Mouse (Mus musculus): Measurements from ENCODE around the gene Lrrc8b. TPM values are rescaled to one million over a fixed set of nuclear protein-coding genes. Genes with fewer than 3 reads are reported as not detected.

The Lrrc8b gene
- polyA plus RNA-seq (2012; rRNA removed; ENCODE audit: low replicate concordance) = 7.2 and 7.5 TPM in 2 replicates

DNA sequence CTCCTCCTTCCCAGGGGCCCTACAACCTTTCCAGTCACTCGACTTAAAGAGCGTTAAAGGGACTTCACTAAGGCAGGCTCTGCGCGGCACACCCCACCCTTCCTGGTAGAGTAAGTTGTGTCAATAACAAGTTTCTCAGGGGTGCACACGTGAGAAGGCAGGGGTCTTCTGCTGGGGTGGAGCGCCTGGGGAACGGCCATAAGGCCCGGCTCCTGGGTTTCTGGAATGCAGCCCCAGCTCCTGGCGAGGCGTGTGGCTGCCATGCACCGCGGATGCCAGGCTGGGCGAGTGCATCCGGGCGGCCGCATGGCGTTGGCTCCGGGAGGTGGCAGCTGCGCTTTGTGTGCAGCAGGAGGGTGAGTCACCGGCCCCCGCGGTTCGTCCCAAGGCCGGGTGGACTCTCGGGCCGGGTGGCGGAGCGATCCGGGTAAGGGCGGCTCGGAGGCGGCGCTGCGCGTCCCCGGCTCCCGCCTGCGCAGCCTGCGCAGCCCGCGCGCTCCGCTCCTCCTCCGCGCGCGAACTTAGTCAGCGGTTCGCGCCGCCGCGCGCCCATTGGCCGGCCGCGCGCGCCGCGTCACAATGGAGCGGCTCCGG is at the start of gene Lrrc8b:
Lrrc8b (plus strand) TSS at position 578 of the 594 bp plus-strand sequence.

DNA sequence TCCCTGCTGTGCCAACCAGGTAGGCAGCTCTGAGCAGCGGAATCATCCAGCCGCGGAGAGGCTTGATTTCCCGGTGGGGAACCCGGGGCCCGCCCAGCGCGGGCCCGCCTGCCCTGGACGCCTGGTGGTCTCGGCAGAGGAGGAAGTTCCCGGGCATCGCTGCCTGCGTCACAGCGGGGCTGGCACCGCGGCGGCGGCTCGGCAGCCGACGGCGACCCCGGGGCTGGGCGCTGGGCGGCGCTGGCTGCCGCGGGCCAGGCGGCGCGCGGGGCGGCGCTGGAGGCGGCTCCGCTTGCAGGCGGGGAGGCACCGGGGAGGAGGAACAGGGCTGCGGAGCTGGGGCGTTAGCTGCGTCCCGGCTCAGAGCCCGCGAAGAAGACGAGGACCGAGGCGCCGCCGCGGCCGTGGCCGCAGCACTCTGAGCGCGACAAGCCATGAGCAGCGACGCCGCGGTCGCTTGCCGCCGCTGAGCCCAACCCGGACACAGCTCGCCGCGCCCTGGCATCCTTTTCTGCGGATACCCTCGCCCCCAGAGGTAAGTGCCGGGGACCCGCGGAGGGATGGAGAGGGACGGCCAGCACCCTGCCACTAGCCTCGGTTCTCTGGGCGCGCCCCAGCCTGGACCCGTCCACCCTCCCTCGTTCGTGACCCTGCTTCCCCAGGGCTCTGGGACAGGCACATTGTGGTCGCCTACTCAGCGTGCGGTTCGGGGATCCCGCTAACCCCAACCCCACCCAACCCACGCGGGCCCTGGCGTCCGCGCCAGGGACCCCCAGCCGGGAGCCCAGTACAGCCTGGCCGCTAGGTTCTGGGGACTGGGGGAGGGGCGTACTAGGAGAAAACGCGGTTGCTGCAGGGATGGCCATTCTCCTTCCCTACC is 103.8 kb downstream of the Lrrc8b start, which contains the start of gene Lrrc8c:
Lrrc8c (plus strand) TSS at position 293 of the 880 bp plus-strand sequence.

Other genes starting within 250 kb of the Lrrc8b start
- gene Gbp10, start 176.2 kb upstream of the Lrrc8b start, polyA plus RNA-seq (2012; rRNA removed; ENCODE audit: low replicate concordance) = 2.5 and 3.3 TPM in 2 replicates
- 4.0 and 5.5 TPM in 2 replicates for gene Gm43302, start 122.1 kb upstream of the Lrrc8b start, polyA plus RNA-seq (2012; rRNA removed; ENCODE audit: low replicate concordance)
- gene Gbp6, start 122.1 kb upstream of the Lrrc8b start, polyA plus RNA-seq (2012; rRNA removed; ENCODE audit: low replicate concordance) = 11.4 and 12.4 TPM in 2 replicates
- 27.1 and 28.4 TPM in 2 replicates for gene Lrrc8c, start 103.6 kb downstream of the Lrrc8b start, polyA plus RNA-seq (2012; rRNA removed; ENCODE audit: low replicate concordance)

Data from subcutaneous adipose tissue, adult 2 months (tissue).